Mouse (Mus musculus) activated CD4-positive, CD25-positive, alpha-beta regulatory T cell, adult 4 months (primary cell): Measurements from ENCODE around the gene Adamts7. TPM values are rescaled to one million over a fixed set of nuclear protein-coding genes. Genes with fewer than 3 reads are reported as not detected.

ENCODE experiments used
- ATAC-seq: one replicate; pipeline ENCODE4 v1.8.0; 2017
- polyA plus RNA-seq, 2 experiments: library from polyadenylated mRNA; unstranded; fragments of 100-300 nt; shearing (Covaris generic); gene quantifications; one replicate each; pipeline ENCODE4 v1.2.1; 2017

Gene Adamts7
- polyA plus RNA-seq, 2 experiments from 2014 or later, result not detected

DNA sequence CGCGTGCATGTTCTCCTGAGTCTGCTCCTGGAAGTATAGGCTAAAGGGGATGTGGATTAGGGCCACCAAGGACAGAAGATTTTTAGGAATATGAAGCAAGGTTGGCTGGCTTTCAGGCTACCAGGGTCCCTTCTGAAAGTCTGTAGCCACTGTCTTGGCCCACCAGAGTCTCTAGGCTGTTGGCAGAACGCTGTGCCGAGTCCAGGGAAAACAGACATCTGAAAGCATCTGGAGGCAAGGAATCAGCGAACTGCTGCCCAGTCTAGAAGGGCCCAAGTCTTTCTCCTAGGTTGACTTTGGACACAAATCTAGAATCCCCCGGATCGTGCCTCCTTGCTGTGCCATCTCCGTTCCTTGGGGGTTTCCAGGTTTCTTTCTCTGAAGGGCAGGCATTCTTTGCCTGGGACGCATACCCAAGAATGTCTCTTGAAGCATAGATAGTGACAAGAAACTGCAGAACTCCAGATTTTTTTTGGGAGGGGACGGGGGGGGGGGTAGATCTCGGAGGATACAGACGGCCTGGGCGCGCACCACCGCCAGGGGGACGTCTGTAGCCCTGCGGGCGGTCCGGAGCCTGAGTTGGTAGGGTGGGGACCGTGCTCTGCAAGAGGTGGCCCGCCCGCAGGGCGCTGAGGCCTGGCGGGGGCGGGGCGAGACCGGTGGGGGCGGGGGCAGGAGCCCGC is 485 bp upstream of the Adamts7 start:
- ATAC-seq, result no peak

DNA sequence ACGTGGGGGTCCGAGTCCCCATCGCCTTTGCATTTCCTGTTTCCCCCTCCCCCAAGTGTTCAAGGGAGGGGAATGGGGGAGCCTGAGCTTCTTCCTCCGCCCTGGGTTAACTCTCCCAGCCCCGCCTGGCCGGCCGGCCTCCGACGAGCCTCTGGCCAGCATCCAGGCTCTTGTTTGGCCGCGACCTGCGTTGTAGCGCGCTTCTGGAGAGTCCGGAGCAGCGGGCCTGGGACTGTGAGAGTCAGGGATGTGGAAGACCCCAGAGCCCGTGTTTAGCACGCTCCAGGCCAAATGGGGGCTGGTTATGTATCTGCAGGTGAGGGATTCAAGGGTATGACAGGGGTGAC is 853 bp downstream of the Adamts7 start:
- ATAC-seq, result no peak

DNA sequence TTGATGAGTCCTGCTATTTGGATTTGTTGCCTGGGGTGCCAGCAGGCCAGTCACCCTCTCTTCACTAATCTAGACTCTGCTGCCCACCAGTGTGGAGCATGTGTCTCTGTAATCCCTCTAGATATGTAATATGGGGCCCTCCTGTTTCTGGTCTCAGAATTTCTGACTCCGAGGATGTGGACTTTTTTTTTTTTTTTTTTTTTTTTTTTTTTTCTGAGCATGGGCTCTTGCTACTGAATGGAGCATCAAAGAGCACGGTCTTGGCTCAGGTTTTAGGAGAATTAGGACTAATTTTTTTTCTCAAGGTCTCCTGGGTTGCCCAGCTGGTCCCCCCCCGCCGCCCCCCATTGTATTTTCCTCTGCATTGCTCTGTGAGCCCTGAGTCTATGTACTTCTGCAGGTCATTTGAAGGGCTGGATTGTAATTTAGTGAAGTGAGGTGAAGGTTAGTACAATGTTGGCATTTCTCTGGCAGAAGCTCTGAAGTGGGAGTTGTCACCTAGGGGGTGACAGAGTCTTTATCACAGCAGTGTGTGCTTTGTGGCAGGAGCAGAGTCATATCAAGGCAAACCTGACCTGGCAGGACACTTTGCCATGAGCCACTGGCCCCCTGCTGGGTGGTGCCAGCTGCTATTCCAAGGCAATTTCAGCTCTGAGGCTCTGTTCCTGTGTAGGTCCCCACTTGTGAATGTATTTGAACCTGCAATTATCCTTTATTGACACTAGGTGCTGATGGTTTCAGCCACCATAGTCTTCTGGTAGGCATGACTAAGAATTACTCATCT is 2.0 kb downstream of the Adamts7 start:
- no peak for ATAC-seq

DNA sequence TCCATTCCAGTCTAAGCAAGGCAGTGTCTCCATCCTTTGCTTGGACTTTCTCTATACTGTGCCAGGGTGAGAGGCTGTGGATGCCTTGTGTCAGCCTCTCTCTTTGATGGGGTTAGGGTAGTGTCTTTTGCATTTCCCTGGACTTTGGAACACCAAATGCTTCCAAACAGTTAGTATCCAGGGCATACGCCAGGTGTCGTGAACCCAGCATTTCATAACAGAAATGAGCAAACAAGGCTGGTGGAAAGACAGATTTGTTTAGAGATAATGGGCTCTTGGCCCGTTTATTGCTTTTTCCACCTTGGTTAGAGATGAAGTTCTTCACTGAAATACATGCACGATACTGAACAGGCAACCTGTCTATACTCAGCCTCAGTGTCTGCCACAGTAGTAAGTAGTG is 2.7 kb downstream of the Adamts7 start:
- ATAC-seq, result no peak

DNA sequence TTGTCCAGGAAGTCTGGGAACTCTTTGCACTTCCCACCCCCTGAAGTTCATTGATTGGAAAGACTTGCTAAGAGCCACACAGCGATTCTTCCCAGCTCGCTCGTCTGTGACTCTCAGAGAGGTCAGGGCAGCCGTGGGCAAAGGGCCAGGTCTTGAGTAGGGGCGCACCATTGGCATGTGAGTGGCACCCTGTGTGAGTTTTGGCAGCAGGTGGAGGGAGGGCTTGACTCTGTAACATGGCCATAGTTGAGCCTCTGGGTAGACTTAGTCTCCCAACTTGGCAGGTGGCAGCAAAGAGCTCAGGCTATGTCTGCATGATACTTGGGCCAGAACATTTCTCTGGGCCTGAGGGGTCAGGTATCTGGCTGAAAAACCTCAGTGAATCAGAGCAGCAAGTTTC is 3.7 kb downstream of the Adamts7 start:
- ATAC-seq, result no peak

GRCm38 (mm10) chr9:90169965-90170364 is 7.1 kb downstream of the Adamts7 start:
- no peak for ATAC-seq

DNA sequence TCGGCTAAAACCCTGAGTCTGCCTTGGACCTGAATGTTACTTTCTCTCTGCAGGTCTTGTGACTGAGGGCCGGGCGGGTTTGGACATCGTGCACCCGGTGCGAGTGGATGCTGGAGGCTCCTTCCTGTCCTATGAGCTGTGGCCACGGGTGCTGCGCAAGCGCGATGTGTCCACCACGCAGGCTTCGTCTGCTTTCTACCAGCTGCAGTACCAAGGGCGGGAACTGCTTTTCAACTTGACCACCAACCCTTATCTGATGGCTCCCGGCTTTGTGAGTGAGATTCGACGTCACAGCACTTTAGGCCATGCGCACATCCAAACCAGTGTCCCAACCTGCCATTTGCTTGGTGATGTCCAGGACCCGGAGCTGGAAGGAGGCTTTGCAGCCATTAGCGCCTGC is 8.6 kb downstream of the Adamts7 start:
- ATAC-seq, result no peak

DNA sequence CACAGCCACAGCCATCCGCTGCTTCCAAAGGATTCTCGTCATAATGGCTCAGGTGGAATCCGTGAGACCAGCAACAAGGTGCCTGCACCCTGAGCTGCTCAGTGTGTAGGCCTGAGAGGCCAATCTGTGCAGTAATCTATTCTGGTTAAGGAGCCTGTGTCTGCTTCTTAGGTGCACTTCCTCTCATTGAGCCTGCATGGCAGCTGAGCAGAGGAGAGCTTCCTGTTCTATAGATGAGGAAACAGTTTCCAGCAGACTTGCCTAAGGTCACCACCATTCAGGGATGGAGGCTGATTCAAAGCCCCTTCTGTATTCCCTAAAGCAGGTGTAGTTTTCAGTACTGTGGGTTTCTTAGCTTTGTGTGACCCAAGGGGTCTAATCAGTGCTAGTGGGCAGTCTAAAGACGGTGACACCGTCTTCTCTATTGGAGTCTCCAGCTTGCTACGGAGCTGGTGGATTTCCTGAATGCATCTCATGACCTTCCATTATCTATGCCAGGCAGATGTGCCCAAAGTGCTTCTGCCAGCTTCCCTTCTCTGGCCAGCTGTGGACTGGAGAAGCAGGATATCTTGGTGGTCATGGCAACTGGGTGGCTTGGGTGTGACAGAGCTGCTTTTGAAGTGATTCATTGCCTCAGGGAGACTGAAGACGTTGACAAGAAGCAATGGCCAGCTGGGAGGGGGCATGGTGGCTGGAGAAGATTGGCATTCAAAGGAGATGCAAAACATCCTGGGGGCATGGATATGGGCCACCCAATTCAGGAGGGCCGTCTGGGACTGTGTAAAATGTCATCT is 9.9 kb downstream of the Adamts7 start:
- no peak for ATAC-seq

DNA sequence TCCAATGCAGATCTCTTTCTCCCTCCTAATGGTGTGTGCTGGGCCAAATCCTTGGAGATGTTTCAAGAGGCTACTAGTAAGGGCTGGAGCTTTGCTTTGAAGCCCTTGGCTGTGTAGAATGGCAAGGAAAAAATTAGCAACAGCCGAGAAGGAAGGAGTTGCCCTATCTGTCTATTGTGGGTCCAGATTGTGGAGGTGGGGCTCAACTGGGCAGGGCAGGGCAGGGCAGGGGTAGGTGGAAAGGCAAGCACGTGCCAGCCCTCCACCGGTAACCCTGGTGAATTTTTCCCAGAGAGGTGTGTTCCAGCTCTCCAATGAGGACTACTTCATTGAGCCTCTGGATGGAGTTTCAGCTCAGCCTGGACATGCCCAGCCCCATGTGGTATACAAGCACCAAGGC is 10.5 kb downstream of the Adamts7 start:
- no peak for ATAC-seq

DNA sequence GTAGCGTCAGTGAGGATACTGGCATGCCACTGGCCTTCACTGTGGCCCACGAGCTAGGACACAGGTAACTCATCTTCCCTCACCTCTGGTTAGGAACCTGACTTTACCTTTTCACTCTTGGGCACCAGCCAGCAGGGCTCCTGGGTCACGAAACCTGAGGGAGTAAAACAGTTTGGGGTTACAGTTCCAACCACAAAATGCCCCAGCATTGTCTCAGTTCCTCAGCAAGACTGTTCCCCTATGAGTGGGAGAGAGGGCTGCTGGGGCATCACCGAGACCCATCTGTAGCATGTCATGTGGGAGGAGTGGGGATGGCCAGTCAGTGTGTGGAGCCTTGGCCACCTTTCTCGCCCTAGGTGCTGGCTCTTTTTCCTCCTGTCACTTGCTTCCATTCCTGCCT is 16.5 kb downstream of the Adamts7 start:
- no peak for ATAC-seq

- ATAC-seq, result no peak
Observed at GRCm38 (mm10) chr9:90181656-90182388, 19.0 kb downstream of the Adamts7 start.

DNA sequence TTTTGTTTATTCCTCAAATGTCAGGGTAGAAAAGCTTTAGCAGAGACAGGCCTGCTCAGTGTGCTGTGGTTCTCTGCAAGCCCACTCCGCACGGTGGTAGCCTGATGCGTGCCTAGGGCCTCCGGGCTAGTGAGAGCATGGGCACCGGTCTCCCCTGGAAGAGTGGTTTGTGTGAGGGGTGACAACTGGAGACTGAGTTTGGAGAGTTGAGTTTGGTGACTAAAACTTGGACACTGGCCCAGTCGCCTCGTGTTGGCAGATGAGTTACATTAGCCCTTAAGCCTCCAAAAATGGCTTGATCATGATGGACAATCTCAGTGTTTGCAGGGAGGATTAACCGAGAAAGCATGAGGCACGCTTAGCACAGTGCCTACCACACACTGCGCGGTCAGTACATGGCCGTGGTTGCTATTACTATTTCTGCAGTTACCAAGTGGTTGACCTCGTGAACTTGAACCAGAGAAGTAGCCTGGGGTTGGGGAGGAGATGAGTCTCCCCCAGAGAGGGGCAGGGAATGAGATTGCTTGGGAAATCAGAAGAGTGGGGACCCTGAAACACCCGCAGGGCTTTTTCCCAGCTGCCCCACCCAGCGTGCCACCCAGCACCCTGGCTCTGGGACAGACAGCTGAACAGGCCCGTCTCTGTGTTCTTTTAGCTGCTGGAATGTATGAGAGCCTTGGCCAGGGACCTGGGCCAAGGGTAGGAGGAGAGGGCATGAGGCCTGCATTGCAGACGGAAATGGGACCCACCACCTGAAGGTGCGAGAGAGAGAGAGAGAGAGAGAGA is 20.0 kb downstream of the Adamts7 start:
- no peak for ATAC-seq

DNA sequence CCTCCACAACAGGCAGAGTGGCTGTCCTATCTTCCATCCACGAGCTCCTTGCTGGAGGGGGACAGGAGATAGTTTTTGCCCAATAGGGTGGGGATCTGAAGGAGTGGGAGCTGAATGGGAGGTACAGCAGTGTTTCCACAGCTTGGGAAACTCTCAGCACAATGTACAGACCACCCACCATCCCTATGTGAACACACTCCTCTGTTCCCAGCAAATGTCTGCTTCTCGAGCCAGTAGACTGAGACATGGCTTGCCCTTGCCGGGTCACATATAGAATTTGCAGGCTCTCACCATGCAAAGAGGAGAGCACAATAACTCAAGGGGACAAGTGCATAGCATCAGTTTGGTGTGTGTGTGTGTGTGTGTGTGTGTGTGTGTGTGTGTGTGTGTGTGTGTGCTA is 20.7 kb downstream of the Adamts7 start:
- no peak for ATAC-seq

DNA sequence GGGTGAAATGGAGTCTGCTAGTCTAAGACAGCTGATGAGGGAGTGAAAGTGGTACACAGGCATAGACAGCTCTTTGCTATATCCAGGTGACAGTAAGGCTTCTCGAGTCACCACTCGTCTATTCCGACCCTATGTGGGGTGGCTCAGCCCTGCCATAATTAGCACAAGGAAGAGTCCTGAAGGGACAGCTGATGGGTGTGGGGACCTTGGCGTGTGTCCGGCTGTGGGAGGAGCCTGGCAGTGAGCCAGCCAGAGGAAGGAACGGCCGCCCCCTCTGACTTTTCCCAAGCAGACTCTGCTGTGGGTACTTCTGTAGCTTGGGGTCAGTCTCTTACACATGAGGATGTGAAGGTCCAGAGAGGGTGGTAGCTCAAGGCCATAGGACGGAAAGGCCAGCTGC is 21.2 kb downstream of the Adamts7 start:
- ATAC-seq, result no peak

DNA sequence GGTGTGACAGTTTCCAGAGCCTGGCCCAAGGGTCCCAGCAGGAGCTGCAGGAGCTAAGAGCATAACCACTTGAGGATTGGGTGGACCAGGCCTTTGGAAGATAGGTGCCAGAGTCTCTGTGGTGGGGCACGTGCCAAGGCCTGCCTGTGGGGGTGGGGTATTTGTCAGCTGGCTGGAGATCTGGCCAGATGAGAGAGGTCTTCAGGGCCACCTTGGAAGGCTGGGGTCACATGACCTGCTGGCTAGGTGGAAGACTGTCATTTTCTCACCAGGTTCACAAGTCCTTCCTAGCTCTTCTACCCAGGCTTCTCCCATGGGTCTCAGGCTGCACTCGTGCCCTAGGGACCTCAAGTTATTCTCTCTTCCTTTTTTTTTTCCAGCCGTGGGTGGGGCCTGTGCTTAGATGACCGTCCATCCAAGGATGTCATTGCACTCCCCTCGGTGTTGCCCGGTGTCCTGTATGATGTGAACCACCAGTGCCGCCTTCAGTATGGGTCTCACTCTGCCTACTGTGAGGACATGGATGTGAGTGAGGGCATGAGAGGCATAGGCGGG is 22.6 kb downstream of the Adamts7 start:
- no peak for ATAC-seq

DNA sequence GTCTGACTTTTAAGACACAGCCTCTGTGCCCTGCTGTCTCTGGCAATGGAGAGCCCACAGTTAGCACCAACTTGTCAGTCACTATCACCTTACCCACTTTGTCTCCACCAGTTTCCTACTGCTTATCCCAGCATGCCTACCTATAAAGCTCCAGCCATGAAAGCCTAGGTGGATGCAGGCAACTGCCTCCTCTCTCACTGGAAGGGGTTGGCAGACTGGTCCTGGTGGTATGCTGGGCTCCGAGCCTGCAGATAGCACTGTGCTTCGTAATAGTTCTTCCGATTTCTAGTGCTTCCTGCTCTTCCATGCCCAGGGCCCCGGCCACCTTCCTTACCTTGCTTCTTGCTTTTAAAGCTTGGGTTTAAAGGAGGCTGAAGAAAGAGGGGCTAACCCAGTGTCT is 26.0 kb downstream of the Adamts7 start:
- no peak for ATAC-seq

DNA sequence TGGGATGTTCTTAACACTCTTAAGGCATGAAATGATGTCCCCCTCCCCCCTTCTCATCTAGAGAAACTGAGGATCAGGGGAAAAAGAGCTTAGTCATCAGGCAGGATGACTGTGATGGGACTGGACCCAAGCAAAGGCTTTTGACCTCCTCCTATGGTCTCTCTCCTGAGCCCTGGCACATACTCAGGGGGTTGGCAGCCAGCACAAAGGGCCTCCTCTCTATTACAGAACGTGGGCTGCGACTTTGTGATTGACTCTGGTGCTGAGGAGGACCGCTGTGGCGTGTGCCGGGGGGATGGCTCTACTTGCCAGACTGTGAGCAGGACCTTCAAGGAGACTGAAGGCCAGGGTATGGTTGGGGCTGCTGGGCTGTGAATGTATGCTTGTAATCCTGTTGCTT is 26.5 kb downstream of the Adamts7 start:
- ATAC-seq, result no peak

GRCm38 (mm10) chr9:90195000-90195399 is 32.1 kb downstream of the Adamts7 start:
- ATAC-seq, result no peak

DNA sequence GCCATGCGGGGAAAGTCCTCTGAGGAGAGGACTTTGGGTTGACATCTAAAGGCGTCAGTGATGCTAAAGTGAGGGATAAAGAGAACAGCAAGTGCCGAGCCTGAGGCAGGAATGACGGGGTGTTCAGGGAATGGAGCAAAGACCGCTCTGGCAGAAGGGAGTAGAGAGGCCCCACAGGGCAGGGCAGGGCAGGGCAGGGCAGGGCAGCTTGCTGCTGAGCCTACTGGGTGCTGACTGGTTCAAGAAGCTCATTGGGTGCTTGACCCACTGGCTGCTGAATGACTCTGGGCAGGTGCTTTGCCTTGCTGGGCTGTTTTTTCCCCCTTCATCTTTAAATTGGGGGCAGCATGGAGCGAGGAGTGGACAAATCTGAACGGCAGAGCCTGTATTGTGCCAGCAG is 33.4 kb downstream of the Adamts7 start:
- ATAC-seq, result no peak

GRCm38 (mm10) chr9:90197116-90197665 is 34.3 kb downstream of the Adamts7 start:
- ATAC-seq, result no peak

DNA sequence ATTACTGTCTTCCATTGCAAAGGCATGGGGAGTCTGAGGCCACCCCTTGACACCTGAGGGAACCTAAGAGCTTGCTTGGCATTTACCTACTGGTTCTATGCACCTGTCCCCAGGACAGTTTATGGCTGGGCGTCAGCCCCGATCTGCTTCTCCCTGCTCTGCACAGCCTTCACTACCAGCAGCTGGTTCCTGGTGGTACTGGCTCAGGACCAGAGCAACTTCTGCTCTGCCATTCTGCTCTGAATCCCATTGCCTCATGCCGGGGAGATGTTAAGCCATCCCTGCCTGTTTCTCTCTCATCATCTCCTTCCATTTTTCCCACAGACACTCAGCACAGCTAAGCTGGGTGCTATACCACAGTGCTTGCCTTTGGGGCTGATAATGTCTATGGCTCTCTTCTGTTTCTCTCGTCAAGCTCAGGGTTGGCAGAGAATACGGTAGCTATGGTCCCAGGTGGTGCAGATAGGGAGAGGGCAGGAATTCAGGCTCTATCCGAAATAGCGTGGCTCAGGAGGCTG is 35.1 kb downstream of the Adamts7 start:
- ATAC-seq, result no peak
